Mouse (Mus musculus) frontal cortex, postnatal 10 days (tissue): ENCODE measurements around the gene Drg1.

Source experiments
- DNase-seq, 2 experiments: peaks; one replicate each; pipeline ENCODE4 v3.0.0; 2022; ENCODE audit warnings: low spot score in 2 of 2, mixed read lengths in 1 of 2

Drg1 gene

DNA sequence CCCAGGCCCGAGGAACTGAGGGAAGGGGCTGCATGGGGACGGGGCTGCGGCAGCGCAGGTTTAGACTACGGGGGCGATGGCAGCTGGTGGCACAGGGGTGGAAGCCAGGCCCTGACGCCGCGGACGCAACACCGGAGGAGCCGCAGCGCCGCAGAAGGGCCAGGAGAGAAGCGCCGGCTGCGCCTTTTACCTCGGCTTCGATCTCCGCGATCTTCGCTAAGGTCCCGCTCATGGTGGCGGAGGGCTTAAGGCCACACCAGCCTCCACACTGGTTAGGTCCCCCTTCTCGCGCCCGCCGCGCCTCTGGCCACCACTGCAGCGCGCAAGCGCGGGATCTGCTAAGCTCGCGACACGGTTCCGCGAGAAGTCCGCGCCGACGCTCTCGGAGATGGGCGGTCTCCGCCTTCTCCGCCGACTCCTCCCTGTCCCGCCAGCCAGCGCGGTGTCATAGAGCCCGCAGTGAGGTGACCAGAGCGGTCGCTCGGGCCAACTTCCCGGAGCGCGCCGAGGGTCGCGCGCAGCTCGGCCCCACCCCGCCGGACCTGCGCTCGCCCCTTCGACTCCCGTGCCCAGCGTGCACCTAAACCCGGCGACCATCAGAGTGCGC lies at the start of gene Drg1:
Gene Drg1, minus strand, starts transcription at position 337 of the 607 bp plus-strand sequence.
- DNase-seq: peak; percentile 87 to 94

DNA sequence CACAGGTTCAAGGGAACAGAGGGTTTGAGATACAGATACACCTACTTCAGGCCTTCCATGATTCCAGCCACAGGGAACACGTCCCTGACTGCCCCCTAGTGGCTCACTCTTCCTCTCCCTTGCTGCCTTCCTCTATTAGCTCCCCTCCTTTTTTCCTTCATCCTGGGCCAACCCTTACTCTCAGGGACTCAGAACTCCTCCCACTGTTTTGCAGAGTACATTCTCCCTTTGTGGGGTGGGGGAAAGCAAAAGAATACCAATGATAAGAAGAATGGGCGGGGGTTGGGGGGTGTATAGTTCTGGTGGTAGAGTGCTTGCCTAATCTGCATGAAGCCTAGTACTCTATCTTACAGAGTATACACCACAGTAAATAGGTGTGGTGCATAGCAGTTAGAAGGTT lies 47.9 kb upstream of the Drg1 start:
- peak in 1 of 2 experiments; percentile 50 for DNase-seq

DNA sequence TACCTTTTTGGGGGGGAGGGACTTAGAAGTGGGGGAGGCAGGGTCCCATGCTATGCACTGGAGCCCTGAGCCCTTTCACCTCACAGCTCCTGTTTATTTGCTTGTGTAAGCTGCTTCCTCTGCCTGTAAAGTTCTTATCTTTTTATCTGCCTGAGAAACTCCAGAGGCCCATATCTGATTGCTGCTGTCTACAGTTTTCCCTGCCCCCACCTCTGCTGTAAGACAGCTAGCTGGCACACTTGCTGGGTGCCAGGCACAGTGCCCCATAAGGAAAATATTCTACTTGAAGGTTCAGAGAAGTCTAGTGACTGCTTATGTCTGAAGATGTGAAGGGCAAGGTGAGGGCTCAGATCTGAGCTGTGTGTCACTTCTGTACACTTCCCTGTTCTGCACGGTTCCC lies 47.1 kb upstream of the Drg1 start:
- no peak for DNase-seq

DNA sequence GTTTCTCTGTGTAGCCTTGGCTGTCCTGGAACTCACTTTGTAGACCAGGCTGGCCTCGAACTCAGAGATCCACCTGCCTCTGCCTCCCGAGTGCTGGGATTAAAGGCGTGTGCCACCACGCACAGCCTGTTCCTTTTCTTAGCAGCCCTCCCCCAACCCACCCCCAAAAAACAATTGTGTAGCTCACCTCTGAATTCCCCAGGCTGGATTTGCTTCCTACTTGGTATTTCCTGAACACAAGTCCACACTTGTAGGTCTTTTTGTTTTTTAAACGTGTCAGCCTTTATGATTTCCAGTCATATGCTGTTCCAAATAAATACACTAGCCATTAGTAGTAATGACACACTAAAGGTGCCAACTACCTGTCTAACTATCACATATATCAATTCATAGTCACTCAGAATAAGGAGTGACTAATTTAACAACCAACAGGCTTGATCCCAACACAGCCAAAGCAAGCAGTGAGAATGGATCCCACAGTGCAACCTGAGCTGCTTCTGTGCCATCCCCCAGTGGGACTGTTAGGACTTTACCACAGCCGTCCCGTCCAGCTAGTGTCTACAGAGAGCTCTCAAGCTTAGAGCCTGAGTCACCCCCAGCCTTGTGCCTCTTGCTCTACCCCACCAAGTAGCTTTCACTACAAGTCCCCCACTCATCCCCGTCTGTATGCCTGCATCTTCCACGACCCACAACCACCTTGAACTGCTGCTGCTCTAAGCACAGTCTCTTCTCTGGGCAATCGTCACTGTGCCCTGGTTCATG lies 45.6 kb upstream of the Drg1 start:
- DNase-seq: no peak

DNA sequence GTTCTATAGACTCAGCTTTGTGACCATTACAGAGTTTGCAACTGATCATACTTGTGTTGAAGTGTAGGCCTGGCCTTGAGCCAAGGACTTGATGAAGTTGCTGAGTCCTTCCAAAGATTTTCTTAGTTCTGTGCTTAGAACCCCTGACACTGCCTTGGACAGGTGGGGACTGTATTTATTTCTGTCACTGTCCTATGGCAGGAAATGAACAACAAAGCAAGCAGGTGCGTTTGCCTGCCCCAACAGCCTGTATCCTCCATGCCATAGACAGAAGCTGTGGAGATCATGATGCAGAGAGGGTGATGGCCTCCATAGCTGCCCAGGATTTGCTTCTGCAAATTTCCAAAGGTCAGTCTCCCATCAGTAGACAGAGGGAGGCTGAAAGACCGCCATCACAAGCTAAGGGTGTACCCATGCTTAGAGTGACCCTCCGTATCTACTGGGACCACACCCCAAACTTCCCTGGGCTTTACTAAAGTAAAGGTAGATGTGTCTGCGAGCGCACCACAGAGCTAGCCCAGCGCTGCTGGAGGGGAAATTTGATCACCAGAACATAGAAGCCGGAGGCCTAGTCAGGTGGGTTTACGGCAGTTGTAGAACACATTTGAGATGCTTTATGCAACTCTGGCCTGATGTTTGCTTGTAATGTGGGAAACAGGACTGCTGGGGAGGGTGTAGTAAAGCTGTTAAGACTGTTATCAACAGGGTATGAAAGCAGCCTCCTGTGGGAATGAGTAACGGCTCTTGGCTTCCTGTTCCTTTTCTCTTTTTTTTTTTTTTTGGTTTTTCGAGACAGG lies 44.8 kb upstream of the Drg1 start:
- DNase-seq: no peak

DNA sequence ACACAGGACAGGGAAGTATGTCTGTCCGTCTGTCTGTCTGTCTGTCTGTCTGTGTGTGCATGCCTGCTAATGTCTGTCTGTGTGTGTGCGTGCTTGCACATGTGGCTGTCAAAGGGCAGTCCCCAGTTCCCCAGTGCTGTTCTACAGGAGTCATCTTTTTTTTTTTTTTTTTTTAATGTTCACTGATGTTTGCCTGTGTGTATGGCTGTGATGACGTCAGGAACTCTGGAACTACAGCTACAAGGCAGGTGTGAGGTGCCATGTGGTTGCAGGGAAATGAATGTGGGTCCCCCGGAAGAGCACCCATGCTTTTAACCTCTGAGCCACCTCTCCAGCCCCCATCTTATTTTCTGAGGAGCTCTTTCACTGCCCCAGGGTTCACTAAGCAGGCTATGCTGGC lies 43.7 kb upstream of the Drg1 start:
- DNase-seq: no peak

DNA sequence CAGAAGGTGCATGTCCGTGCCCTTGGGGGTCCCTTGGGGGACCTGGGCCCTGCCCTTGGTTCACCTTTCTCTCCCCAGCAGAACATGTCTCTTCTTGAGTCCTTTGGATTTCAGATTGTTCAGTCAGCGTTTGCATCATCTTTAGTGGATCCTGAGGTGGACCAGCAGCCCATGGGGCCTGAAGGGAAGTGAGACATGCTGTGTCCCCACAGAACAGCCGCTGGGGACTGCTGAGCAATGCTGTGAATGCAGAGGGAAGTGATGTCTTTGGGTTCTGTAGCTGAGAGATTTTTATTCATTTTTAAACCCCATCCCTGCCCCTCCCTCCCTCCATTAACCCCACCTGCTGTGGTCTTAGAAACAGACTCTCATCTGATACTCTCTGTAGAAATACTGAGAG lies 41.7 kb upstream of the Drg1 start:
- DNase-seq: no peak

DNA sequence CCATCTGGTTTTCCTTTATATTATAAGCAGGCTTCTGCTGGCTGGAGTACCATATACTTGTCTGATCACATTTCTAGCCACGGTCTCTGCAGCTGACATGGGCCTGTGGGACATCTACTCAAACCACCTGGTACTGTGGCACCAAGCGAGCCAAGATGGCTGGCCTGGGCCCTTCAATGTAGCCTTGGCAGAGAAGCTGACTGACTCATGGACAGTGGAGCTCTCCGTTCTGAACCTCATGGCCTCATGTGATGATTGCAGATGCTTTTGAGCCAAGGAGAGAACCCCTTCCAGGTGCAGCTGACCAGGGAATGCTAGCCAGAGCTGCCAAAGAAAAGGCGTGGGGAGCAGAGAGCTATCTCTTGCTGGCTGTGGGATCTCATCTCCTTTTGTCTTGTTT lies 39.6 kb upstream of the Drg1 start:
- no peak for DNase-seq

DNA sequence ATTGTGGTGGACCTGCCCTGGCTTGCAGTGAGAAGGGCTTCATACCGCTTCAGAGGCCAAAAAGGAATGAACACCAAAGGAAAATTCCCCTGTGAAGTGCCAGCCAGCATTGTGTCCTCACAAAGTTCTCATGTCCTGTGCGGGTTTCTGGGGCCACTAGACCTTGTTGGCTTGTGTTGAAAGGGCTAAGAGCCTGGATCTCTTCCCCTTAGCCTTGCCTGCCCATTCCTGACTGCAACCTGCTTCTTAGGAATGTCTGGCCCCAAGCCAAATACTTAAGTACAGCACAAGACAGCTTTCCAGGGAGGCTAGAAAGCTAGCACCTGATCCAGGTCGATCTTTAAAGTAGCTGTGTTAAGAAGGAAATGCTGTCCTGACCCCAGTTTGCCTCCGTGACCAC lies 36.6 kb upstream of the Drg1 start:
- no peak for DNase-seq

DNA sequence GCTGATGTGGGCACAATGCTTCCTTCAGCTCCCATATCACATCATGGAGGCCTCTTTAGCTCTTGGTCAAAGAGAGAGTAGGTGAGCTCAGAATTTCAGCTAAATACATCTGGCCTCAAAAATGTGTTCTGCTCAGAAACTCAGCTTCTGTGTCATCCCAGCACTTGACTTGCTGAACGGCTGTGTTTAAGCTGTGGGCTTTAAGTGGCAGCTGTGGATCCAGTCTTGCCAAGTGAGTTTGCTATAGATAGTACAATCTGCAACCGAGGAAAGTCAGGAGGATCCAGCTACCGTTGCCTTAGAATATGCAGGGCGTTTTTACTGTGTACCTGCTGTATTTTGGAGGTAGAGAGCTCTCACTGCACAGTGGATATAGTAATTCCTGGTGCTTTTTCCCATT lies 36.2 kb upstream of the Drg1 start:
- no peak for DNase-seq

DNA sequence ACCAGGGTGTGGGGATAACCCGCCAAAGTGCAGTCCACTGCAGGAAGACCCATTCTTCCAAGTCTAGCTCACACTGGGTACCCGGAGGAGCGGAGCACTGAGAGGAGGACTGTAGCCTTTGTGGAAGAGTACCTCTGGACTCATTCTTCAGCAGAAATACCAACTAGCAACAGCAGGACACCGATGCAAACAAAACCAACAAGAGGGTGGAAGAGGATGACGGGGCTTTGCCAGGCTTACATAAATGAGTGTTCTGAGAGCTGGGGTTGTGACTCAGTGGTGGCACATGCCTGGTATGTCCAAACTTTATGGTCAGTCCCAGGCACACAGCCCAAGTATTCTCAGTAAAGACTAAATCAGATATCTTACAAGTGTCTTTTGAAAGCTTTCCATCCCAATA lies 34.9 kb upstream of the Drg1 start:
- DNase-seq: no peak

DNA sequence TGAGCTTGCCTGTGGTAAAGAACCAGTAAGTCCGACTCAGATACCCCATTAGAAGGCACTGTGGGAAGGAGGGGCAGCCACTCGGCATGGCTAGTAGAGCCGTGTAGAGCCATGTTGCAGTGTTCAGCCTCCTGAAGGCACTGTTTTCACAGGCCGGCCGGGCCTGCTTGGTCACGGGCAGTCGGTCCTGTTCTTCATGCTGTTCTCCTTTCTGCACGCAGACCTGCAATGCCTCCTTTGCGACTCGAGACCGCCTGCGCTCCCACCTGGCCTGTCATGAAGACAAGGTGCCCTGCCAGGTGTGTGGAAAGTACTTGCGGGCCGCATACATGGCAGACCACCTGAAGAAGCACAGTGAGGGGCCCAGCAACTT lies 32.6 kb upstream of the Drg1 start:
- no peak for DNase-seq

DNA sequence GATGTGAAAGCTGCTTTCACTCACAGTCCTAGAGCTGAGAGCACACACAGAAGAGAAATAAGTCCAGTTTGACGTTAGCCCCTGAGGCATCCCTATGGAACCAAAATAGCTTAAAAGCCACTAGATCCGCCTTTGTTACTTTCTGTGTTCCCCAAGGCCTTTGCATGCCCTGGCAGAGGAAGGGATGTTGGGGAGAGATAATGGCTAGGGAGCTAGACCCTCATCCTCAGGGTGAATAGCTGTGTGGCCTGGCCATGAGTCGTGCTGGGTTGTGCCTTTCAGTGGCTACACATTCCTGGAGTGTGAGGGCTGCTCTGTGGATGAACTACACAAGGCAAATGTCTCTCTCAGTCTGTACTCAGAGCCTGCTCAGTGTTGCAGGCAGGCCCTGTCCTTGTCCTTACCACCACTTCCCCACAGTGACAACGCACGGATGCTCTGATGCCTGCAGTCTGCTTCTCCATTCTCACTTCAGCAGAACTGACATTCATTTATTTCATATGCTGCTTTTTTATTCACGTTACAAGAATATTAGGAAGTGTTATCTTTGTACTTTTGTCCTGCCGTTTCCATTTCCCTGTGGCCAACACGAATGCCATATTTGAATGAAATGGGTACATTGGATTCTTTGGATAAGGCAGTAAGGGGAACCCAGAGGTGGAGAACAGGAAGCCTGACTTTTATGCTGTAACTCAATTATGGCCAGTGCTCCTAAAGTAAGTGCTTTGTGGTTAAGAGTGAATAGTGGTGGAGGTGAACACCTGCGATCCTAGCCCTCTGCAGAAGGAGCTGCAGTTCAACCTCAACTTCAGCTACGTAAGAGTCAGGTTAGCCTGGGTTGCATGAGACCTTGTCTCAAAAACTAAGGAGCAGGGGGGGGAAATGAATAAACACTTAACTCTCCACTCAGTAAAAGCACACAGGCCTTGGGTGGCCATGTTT lies 31.9 kb upstream of the Drg1 start:
- no peak for DNase-seq

DNA sequence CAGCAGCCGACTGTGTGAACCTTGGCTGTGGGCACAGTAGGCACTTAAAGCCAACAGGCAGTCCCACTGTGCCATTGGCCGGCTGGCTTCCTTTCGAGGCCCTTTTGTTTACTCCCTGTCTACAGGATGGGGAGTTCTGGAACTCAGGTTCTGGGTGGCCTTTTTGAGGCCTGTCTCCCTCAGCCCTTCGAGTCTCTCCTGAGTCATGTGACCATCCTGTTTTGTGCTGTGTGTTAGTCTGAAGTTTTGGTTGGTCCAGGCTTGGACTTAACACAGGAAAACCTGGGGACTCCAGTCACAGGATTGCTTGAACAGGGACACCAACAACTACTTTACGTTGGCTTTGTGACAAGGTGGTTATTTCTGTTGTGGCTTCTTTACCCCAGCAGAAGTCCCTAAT lies 29.8 kb upstream of the Drg1 start:
- DNase-seq: no peak

DNA sequence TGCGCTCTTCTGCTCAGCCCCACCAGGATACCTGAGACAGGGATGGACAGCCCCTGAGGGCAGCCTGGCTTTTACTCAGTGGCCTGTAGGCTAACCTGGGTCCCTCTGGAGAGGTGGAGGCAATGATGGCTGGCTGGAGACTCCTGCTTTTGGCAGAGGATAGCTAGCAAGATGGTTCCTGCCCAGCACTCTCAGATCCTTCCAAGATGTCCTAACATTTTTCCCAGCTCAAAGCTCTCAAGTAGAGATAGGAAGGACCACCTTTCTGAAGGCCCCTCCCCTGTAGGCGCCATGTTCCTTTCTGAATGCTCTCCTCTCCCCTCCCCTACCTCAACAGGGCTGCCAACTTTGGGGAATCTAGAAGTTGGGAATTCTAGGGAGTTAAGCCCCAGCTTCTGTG lies 28.4 kb upstream of the Drg1 start:
- no peak for DNase-seq

DNA sequence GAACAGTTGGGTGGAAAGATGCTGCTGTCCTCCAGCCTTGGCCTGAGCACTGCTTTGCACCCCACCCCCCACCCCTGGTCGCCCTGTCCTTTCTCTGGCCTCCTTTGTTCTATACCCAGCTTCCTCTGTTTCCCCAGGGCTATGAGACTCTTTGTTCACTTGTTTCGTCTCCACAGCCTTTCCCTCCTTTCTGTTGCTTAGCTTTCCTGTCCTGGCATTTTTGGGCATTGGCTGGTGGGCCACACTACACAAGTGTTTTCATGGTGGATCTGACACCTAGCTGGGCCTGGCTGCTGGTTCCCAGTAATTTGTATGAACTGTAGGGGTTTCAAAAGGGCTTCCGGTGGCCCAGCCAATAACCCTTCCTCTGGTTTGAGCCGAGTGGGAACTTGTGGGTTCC lies 27.1 kb upstream of the Drg1 start:
- DNase-seq: no peak

DNA sequence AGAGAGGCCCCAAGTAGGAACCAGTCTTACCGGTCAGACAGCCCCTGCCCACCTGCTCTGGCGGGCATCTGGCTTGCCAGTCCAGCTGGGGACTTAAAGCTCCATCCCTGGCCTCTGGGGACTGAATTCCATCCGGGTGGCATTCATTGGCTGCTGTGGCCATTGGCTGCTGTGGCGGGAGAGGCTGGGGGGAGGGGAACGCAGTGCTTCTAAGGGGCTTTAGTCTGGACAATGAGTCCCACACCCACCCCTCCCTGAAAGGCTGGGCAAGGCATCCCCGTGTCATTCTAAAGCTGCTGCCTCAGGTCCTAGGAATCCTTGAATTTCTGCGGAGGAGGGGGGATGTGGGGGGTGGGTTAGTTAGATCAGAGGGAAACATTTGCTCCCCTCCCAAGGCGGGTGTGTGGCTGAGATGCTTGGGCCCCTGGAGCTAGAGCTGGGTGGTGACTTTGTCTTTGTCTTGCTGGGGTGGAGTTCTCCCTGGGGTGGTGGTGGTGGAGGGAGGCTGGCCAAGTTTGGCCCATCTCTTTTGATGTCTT lies 26.6 kb upstream of the Drg1 start:
- peak in 1 of 2 experiments; percentile 34 for DNase-seq

DNA sequence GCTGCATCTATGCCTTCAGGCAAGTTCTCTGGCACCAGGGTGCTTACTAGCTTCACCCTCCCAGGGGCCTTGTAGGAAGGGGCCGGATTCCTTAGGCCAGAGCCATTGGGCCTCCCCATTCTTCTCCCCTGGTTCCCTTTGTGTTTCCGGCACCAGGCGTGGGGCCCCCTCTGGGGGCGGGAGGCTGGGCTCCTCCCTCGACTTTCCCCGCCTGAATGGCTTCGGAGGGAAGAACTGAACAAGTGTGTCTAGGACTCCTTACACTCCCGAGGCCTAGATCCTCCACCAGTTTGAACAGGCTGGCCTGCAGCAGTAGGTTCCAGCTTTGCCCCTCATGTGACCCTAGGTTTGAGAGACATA lies 25.8 kb upstream of the Drg1 start:
- DNase-seq: peak; percentile 47 to 48

DNA sequence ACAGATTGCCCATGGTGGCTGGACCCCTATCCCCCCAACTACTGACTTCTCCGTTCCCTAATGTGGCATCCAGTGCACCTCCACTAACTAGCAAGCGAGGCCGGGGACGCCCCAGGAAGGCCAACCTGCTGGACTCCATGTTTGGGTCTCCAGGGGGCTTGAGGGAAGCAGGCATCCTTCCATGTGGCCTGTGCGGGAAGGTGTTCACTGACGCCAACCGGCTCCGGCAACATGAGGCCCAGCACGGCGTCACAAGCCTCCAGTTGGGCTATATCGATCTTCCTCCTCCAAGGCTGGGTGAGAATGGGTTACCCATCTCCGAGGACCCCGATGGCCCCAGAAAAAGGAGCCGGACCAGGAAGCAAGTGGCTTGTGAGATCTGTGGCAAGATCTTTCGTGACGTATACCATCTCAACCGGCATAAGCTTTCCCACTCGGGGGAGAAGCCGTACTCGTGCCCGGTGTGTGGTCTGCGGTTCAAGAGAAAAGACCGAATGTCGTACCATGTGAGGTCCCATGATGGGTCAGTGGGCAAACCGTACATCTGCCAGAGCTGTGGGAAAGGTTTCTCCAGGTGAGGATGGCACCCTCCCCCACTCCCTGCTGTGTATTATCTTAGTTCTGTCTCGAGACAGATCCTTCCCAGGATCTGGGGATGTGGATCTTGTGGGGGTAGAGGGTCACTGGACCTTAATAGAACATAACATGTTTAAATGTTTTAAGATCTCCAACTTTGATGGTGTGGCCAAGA lies 25.3 kb upstream of the Drg1 start:
- peak in 1 of 2 experiments; percentile 41 for DNase-seq

DNA sequence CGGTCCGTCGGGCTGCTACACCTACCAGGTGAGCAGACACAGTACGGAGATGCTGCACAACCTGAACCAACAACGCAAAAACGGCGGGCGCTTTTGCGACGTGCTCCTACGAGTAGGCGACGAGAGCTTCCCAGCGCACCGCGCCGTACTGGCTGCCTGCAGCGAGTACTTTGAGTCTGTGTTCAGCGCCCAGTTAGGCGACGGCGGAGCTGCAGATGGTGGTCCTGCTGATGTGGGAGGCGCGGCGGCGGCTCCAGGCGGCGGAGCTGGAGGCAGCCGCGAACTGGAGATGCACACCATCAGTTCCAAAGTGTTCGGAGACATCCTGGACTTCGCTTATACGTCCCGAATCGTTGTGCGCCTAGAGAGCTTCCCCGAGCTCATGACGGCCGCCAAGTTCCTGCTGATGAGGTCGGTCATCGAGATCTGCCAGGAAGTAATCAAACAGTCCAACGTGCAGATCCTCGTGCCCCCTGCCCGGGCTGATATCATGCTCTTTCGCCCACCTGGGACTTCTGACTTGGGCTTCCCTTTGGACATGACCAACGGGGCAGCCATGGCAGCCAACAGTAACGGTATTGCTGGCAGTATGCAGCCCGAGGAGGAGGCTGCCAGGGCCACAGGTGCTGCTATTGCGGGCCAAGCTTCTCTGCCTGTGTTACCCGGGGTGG lies 24.6 kb upstream of the Drg1 start:
- peak; percentile 57 to 68 for DNase-seq
